Mouse (Mus musculus): ENCODE data around the gene Uba3. TPM values are rescaled to one million over a fixed set of nuclear protein-coding genes. Genes with fewer than 3 reads are reported as not detected.

Uba3 gene
- total RNA-seq (2014; fragmentation: Nextera tagmentation) (49.9 and 61.9 TPM in 2 replicates), total RNA-seq (2017) (66.3 and 104 TPM in 2 replicates)

DNA sequence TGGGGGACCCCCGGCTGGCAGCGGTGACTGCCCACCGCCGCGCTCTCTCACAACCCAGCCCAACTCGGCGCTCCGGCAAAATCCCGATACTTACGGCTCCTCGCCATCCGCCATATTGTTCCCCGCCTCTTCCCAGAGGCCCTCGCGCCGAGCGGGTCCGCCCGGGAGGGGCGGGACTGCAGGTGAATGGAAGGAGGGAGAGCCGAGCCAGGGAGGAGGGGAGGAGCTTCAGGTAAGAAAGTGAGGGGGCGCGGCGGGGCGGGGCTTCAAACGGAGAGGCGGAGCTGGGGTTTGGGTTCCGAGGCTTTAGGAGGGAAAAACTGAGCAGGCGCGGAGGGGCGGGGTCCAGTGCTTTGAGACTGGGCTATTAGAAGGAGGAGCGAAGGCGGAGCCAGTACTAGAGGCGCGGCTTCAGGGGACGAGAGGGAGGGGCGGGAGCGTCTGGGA is at the start of gene Uba3:
Uba3 (minus strand) TSS at position 209 of the 447 bp plus-strand sequence.
- peak; percentile 94 for ATAC-seq (replicated peaks; ENCODE audit: low FRiP score, low TSS enrichment, poor library complexity, severe bottlenecking)

DNA sequence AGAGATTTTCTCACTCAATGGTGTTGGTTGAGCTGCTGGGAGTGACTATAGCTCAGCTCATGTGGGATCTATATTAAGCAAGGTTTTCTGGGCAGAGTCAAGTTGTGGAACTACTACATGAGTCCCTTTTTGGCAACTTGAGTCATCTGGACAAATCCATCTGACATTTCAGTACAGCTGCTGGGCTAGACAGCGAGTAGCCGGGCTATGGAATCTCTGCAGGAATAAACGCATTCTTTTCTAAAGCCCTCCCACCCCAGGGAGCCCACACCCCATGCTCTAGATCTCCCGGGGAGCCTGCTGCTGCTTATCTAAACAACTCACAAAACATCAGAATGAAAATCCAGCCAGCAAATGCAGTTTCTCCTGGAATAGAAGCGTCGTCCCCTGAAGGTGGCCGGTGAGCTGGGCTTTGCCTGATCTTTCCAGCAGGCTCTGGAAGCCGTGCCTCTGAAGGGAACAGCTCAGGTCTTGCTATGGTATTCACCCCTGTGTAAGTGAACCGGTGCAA is 47.3 kb upstream of the Uba3 start, which contains the start of gene Lmod3:
Lmod3 (minus strand) TSS at position 49 of the 511 bp plus-strand sequence.
- no peak for ATAC-seq (replicated peaks; ENCODE audit: low FRiP score, low TSS enrichment, poor library complexity, severe bottlenecking)

DNA sequence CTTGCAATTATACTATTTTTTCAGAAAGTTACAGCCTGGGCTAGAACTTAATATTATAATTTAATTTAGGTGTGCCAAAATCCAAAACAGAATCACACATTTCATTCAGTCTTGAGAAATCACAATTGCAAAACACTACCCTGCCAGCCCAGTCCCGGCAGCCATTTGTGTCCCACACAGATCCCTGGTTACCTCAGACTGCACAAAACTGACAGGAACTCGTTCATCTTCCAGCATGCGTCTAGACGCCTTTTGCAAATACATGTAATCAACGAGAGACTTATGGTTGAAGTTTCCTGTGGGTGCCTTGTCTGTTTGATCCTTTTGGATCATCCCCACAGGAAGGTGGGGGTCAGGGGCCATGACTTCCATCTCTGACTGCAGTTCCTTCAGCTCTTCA is 46.6 kb upstream of the Uba3 start:
- no peak for ATAC-seq (replicated peaks; ENCODE audit: low FRiP score, low TSS enrichment, poor library complexity, severe bottlenecking)

DNA sequence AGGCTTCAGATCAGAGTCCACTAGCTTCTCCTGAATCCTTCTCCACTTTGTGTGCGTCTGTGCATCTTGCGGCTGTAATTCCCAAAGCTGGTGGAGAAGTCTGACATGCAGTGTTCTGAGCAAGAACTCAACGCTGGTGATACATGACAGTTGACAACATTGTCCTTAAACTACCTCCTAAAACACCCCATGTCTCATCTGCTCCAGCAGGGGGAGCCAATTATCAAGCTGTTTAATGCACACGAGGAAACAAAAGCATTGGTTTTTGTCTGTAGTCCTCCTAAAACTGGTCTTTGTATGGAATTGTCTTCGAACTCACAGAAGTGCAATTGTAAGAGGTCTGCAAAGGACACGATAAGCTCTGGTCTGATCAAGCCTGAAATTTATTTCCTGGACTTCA is 45.5 kb upstream of the Uba3 start:
- peak; percentile 91 for ATAC-seq (replicated peaks; ENCODE audit: low FRiP score, low TSS enrichment, poor library complexity, severe bottlenecking)

DNA sequence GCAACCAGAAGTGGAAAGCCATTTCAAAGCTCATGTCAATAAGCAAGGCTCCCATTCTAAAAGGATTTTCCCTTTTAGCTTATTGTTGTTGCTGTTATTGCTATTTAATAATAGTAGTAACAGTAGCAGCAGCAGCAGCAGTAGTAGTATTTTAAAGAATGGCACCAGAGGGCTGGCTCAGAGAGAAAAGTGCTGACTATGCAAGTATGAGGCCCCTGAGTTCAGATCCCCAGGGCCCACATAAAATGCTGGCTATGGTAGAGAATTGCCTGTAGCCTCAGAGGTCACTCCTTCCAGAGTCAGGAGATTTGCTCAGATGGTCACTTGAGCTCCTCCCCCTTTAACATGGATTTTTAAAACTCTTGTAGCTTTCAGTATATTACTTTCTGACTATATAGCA is 39.8 kb upstream of the Uba3 start:
- no peak for ATAC-seq (replicated peaks; ENCODE audit: low FRiP score, low TSS enrichment, poor library complexity, severe bottlenecking)

DNA sequence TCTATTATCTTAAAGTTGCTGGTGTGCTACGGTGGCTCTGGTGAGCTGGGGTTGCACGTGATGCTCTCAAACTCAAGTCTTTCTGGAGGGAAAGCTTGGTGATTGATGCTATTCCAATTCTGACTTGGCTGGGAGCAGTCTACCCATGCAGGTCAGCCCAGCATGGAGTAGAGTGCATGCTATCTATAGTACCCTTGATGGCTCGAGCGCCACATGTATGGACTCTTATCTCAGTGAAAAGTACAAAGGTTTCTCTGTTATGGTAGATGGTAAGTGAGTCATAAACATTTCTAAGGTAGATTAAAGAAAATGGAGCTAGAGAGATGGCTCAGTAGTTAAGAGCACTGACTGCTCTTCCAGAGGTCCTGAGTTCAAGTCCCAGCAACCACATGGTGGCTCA is 37.1 kb upstream of the Uba3 start:
- ATAC-seq (replicated peaks; ENCODE audit: low FRiP score, low TSS enrichment, poor library complexity, severe bottlenecking), result no peak

DNA sequence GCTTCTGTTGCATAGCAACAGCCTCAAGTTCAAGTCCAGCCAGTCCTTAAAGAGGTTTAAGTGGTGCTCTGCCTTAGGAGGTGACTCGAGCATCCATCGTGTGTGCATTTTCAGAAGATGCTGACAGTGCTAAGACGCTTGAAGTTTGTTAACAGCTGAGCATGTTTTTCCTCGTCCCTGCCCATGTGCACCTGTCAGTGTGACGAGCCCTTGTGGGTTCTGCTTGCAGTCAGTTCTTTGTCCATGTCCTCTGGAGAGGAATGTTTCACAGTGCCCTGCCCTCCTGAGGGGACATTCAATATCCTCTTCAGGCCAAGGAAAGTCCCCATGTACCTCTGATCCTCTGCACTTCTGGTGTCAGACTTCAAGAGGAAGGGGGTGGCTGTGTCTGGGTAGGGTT is 34.6 kb upstream of the Uba3 start:
- no peak for ATAC-seq (replicated peaks; ENCODE audit: low FRiP score, low TSS enrichment, poor library complexity, severe bottlenecking)

DNA sequence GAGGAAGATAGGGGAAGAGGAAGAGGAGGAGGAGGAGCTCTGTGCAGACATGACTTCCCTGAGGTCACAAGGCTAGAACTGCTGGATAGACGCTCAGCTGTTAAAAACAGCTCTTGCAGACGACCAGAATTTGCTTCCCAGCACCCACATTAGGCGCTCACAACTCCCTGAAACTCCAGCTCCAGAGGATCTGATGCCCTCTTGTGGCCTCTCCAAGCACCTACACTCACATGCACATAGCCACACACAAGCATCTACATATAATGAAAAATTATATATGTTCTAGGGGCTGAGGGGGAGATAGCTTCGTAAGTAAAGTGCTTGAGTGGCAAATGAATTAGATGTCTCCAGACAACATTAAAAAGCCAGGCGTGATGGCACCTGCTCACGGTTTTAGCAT is 33.9 kb upstream of the Uba3 start:
- no peak for ATAC-seq (replicated peaks; ENCODE audit: low FRiP score, low TSS enrichment, poor library complexity, severe bottlenecking)

DNA sequence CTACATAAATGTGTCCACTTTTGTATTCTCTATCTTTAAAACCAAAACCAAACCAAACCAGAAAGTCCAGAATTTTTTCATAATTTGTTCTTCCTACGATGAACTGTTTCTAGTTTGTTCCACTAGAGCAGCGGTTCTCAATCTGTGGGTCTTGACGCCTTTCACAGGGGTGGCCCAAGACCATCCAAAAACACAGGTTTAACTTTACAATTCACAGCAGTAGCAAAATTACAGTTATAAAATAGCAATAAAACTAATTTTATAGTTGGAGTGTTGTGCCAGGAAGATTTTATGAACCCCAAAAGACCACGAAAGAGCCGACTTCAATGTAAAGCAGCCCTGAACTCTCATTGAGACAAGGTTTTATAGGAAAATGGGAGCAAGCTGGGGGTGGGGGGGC is 30.6 kb upstream of the Uba3 start:
- ATAC-seq (replicated peaks; ENCODE audit: low FRiP score, low TSS enrichment, poor library complexity, severe bottlenecking), result no peak

DNA sequence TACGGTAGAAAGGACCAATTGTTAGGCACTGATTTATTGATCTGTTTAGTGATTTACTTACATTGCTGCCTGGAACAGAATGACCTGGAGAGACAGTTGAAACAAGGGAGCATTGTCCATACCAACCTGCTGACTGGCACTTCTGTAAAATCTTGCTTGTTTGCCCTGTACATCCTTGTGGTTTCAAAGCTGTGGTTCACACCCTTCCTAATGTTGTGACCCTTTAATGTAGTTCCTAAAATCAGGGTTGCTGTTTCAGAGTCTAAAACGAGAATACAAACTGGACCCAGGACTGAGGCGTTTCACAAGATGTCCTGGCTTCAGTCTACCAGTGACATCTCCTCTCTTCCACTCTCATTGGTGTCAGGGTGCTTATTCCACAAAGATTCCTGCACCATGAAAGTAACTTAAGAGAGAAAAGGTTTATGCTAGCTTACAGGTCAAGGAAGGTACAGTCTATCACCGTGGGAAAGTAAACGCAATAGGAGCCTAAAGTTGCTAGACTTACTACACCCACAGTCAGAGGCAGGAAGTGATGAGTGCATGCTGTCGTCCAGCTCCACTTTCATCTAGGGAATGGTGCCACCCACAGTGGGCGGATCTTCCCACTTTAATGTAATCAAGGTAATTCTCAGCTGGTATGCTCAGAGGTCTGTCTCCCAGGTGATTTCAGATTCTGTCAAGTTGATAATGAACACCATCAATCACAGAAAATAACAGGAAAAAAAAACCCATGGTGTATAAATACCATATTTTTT is 29.6 kb upstream of the Uba3 start:
- ATAC-seq (replicated peaks; ENCODE audit: low FRiP score, low TSS enrichment, poor library complexity, severe bottlenecking), result no peak

DNA sequence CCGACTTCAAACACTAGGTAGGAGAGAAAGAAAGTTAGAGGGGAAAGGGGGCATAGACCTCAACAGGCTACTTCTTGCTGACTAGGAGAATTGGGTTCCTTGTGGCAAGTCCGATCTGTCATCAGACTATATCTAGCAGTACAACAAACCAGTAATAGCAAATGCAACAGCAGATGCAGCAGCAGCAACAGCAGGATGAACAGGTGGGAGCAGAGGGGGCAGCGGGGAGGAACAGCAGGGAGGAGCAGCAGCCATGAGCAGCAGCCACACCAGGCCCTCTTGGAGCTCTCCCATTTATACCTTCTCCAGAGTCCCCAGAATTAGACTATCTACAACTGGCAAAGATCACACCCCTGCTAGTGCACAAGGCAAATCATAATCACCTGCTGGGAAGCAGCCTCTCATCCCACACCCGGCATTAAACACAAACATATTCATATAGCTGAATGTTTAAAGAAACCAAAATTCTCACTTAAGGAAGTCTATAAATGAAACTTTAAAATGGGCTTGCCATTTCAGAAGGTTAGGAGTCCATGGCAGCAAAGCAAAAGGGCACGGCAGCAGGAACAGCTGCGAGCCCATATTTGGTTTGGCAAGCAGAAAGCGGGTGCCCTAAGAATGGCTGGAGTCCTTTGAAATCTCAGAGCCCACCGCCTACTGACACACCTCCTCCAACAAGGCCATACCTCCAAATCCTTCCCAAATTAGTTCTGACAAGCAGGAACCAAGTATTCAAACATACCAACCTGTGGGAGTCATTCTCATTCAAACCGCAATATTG is 21.8 kb upstream of the Uba3 start:
- no peak for ATAC-seq (replicated peaks; ENCODE audit: low FRiP score, low TSS enrichment, poor library complexity, severe bottlenecking)

DNA sequence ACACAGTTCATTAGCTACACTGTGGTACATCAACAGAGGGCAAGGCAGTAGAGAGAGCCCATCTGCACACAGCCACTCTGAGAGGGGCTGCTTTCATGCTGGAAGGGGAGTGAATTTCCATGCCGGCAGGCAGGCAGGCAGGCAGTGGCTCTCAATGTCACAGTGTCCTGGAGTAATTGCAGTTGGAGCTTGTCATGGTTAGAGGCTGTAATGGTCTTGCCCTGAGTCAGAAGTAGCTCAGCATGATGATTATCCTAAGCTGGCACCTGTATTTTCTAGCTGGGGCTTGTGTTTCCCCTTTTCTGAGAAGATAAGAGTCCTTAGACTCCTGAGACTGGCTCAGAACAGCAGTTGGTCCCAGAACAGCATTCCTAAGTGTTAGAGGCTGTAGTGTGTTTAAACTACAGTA is 20.6 kb upstream of the Uba3 start:
- ATAC-seq (replicated peaks; ENCODE audit: low FRiP score, low TSS enrichment, poor library complexity, severe bottlenecking), result peak; percentile 34; the same call in 1 of the 2 replicates

DNA sequence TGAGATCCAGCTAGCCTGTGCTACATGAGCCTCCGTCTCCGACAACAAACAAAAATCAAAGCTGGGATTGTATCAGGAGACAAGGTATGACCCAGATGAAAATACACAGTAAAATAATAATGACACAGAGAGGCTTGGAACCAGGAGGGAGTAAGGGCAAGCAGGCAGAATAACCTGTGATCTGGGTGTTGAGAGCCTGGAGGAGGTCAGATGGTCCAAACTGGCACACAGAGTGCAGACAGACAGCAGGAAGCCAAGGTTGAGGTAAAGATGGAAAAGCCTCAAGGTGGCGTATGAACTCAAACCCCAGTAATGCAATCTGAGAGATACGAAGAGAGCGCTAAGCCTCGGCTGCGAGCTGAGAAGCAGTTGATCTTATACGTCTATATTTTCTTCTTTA is 19.1 kb upstream of the Uba3 start:
- no peak for ATAC-seq (replicated peaks; ENCODE audit: low FRiP score, low TSS enrichment, poor library complexity, severe bottlenecking)

DNA sequence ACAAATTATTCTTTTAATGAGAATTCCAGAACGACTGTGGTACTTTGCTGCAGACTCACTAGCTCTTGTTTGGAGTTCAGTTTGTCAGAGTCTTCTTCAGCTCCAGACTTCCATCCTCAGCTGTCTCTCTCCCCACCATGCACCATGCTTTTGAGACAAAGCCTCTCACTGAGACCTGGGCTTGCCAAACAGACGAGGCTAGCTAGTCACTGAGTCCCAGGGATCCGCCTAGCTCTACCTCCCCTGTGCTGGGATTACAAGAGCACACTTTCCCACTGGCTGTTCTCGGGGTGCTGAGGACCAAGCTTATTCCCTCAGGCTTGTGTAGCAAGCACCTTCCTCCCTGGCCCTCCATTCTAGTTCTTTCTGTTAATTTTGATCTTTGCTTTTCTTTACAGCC is 18.1 kb upstream of the Uba3 start:
- no peak for ATAC-seq (replicated peaks; ENCODE audit: low FRiP score, low TSS enrichment, poor library complexity, severe bottlenecking)

DNA sequence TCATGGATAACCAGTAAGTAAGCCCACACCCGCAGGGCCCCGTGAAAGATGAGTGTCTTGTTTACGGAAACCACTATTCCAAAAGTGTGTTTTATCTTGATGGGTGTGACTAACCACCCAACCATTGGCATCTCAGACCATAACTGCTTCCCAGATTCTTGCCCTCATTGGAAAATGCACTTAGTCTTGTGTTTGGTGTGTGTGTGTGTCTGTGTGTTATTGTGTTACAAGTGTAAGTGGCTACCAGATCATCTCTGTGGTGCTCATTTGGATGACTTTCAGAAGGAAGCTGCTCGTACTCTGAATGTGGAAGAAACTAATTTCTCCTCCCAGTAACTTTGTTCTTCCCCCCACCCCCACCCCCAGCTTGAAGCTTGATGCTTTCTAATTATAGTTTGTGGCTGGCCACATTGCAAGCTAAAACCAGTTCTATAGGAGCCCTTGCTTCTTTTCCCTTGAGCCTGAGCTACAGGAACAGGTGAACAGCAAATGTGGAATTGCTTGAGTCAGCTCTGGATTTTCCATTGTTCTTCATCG is 17.6 kb upstream of the Uba3 start:
- ATAC-seq (replicated peaks; ENCODE audit: low FRiP score, low TSS enrichment, poor library complexity, severe bottlenecking), result peak; percentile 43

DNA sequence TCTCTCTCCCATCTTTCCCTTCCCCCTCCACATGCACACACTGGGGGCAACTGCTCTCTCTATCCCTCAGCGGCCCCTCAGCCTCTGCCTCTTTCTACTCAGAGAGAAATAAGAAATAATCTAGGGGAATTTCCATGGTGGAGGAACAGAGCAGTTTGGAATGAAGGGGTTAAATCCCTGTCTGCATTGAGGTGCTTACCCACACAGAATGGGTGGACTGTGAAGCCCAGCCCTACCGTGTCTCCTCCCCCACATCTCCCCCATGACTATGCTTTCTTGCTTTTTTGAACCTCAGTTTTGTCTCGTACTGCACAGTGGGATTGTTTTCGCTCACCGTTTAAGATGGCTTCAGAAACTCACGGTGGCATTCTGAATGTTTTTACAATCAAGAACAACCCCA is 16.9 kb upstream of the Uba3 start:
- ATAC-seq (replicated peaks; ENCODE audit: low FRiP score, low TSS enrichment, poor library complexity, severe bottlenecking), result peak; percentile 69

DNA sequence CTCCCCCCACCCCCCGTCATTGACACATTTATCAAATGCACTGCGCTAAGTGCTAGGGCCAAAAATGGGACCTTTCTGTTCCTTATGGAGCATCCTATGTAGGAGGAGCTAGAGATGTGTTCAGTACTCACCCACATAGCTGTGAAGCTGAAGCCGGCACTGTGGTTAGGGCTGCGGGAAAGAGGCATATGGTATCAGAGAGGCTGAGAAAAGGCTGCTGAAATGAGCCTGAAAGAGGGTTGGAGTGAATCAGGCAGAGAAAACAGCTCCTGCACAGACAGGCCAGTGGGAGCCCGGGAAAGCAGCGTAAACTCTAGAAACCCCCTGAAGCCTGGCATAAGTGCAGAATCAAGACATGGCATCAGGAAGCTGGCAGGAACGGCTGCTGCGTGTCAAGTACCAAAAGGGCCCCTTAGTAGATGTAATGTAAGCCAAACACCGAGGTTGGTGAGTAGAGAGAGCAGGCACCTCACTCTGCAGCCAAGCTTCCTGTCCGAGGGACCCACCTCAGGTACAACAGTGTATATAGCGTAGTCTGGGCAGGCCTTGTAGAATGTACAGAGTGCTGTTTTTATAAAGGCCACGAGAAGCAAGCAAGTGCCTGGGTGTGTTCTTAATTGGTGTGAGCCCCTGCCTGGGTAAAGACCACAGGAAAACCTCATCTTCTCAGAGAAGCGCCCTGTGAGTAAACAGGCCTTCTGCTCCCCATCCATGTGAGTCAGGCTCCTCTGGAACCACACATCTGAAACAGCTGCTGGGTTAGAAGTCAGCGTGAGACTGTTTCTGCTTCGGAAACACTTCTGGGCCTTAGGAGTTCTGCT is 16.0 kb upstream of the Uba3 start:
- 0 out of 2 replicates have a peak, but pooled peaks have one; percentile 12 for ATAC-seq (replicated peaks; ENCODE audit: low FRiP score, low TSS enrichment, poor library complexity, severe bottlenecking)

DNA sequence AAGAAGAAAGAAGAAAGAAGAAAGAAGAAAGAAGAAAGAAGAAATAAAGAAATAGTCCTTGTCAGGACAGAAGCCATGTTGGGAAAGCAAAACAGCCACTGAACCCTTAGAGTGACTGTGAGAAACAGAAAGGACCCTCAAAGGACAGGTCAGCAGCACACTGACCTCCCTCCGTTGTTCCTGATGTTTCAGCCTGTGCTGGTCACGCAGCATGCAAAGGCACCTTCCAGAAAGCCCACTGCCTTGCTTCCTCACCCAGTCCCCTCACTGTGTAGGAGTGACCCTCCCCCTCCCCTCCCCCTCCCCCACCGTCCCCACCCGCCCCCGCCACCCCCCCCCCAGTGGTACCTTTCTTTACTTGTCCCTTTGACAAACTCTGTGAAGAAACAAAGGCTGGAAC is 15.2 kb upstream of the Uba3 start:
- ATAC-seq (replicated peaks; ENCODE audit: low FRiP score, low TSS enrichment, poor library complexity, severe bottlenecking), result no peak

DNA sequence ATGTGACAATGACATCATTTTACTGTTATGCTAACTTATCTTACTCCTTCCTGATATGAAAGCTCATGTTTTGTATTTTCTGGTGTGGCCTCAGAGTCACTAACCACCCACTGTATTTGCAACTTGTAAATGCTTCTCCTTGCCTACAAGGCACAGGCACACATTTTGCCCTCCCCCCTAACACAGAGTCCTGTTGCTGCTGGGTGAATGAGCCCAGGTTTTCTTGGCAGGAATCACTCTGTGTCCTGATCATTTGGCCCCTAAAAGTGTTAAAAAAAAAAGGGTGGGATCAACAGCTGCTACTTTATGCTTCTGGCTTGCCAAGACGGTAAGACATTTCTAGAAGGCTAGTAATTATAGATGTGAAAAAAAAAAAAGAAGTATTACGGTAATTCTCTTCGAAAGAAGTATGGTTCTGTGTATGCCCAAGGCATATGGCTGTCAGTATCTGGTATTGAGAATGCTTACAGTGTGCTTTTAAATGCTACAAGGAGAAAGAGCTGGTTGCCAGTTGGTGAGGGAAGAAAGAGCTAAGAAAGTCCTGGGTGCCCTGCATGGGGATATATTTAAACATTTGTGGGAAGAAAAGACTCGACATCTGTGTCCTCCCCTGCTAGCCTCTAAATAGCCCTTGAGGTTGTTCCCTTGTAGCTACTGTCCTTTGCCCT is 10.8 kb upstream of the Uba3 start:
- no peak for ATAC-seq (replicated peaks; ENCODE audit: low FRiP score, low TSS enrichment, poor library complexity, severe bottlenecking)
